Mouse (Mus musculus): ENCODE data around the gene Eef2. TPM values are rescaled to one million over a fixed set of nuclear protein-coding genes. Genes with fewer than 3 reads are reported as not detected.

The Eef2 gene
- polyA plus RNA-seq, 1 experiment from 2014 or later, result 479 TPM

DNA sequence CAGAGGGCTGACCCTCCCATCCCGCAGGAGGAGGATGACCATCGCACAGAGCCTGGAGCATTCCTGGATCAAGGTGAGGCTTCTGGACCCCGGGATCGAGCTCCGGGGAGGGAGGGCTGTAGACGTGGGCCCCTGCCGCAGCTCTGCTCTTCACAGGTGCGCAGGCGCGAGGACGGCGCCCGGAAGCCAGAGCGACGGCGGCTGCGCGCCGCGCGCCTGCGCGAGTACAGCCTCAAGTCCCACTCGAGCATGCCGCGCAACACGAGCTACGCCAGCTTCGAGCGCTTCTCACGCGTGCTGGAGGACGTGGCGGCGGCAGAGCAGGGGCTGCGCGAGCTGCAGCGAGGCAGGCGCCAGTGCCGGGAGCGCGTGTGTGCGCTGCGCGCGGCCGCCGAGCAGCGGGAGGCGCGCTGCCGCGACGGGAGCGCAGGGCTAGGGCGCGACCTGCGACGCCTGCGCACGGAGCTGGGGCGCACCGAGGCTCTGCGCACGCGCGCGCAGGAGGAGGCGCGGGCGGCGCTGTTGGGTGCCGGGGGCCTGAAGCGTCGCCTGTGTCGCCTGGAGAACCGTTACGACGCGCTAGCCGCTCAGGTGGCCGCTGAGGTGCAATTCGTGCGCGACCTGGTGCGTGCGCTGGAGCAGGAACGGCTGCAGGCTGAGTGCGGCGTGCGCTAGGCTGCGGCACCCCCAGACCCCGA lies 16.0 kb downstream of the Eef2 start:
- H3K4me2 ChIP-seq (ENCODE audit: low read length), result peak overlapping the region; percentile 97
- under 1% methylated on average over 93 of the region's 93 CpGs for WGBS
- DNase-seq (peak; percentile 95), ATAC-seq (ENCODE audit: low FRiP score, low TSS enrichment) (peak; percentile 90)
- H3K27ac ChIP-seq (replicated peaks; ENCODE audit: low read depth, low read length), result peak overlapping the region; percentile 97
- H3K36me3 ChIP-seq (ENCODE audit: control insufficient read depth, insufficient read depth, low read length), result peaks cover 20% of the 10 kb centered on the region
- peak overlapping the region; percentile 63 for H3K4me3 ChIP-seq (replicated peaks; ENCODE audit: low read depth, low read length)
- peaks cover 9% of the 10 kb centered on the region; the same call in 1 of the 2 replicates for H3K4me1 ChIP-seq (ENCODE audit: control insufficient read depth, insufficient read depth, low read length)
- H3K27me3 ChIP-seq (ENCODE audit: control insufficient read depth, insufficient read depth, low read length), result peaks cover 19% of the 10 kb centered on the region; the same call in 1 of the 2 replicates
- H3K9ac ChIP-seq (replicated peaks; ENCODE audit: low read length), result peak overlapping the region; percentile 73
- H3K9me3 ChIP-seq (ENCODE audit: control insufficient read depth, low read length), result no peaks in the 10 kb centered on the region

DNA sequence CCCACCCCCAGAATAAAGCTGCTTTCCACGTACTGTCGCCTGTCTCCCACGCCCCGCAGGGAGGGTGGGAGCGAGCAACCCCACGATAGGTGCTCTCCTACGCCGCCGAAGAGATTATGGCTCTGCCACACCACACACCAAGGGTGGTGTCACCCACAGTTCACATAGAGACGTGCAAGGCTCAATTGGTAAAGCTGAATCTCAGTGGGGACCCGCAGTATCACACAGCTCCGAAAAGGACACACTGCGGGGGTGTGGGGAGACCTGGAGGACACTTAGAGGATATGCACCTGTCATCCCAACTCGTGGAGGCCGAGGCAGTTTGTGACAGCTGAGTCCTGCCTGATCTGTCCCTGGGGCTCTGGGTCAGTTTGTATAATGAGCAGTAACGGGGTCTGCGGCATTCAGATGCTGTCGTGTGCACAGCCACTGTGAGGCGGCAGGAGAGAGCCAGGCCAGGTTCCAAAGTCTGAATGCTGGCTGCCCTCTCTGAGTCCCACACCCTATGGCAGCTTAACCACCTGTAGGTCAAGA lies 16.6 kb downstream of the Eef2 start:
- 1% methylated on average over 19 of the region's 19 CpGs for WGBS
- Histone ChIP-seq H3K4me2 (ENCODE audit: low read length) (peak overlapping the region; percentile 97), H3K4me1 (ENCODE audit: control insufficient read depth, insufficient read depth, low read length) (peaks cover 9% of the 10 kb centered on the region; the same call in 1 of the 2 replicates), H3K4me3 (replicated peaks; ENCODE audit: low read depth, low read length) (peak overlapping the region; percentile 63), H3K9me3 (ENCODE audit: control insufficient read depth, low read length) (no peaks in the 10 kb centered on the region), H3K27me3 (ENCODE audit: control insufficient read depth, insufficient read depth, low read length) (peaks cover 19% of the 10 kb centered on the region; the same call in 1 of the 2 replicates), H3K27ac (replicated peaks; ENCODE audit: low read depth, low read length) (peak overlapping the region; percentile 97), H3K9ac (replicated peaks; ENCODE audit: low read length) (peak overlapping the region; percentile 73), H3K36me3 (ENCODE audit: control insufficient read depth, insufficient read depth, low read length) (peaks cover 20% of the 10 kb centered on the region)
- ATAC-seq (ENCODE audit: low FRiP score, low TSS enrichment) (peak; percentile 11), DNase-seq (peak; percentile 64)

DNA sequence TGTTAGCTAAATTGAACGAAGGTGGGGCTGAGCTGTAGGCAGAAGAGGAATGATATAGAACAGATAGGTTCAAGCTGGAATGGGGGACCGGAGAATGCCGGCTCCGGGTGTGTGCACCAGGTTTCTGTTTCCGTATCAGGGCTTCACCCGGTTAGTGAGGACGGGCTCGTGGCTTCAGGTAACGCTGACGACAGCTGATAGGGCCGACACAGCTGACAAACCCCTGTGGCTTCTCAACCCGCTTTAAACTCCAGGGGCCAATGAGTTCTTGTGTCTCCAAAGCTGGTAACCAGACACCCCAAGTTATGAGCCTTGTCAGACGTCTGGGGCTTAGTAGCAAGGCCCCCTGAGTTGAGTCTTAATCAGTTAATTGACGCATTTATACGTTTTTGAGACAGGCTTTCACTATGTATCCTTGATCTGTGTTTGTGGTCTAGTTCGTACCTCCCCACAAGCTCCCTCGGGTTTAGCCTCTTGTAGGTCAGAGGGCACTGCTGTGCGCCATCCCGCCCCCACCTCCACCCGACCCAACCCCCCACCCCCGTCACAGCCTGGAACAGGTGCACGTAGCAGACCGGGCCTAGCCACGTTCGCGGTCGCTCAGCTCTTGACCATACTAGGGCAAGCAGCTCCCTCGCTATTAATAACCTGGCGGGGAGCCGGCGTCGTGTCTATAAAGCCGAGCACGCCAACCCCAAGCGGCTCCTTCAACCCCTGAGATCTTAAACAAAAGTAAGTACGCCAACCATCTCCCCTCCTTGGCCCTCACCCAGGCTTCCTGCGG lies 17.8 kb downstream of the Eef2 start:
- H3K9ac ChIP-seq (replicated peaks; ENCODE audit: low read length), result no peak overlapping the region
- H3K9me3 ChIP-seq (ENCODE audit: control insufficient read depth, low read length), result no peaks in the 10 kb centered on the region
- H3K4me3 ChIP-seq (replicated peaks; ENCODE audit: low read depth, low read length), result no peak overlapping the region
- peaks cover 9% of the 10 kb centered on the region; the same call in 1 of the 2 replicates for H3K4me1 ChIP-seq (ENCODE audit: control insufficient read depth, insufficient read depth, low read length)
- peaks cover 19% of the 10 kb centered on the region; the same call in 1 of the 2 replicates for H3K27me3 ChIP-seq (ENCODE audit: control insufficient read depth, insufficient read depth, low read length)
- no peak overlapping the region for H3K4me2 ChIP-seq (ENCODE audit: low read length)
- H3K36me3 ChIP-seq (ENCODE audit: control insufficient read depth, insufficient read depth, low read length), result peaks cover 16% of the 10 kb centered on the region
- DNase-seq (no peak), ATAC-seq (ENCODE audit: low FRiP score, low TSS enrichment) (no peak)
- H3K27ac ChIP-seq (replicated peaks; ENCODE audit: low read depth, low read length), result no peak overlapping the region
- 17% methylated on average over 37 of the region's 37 CpGs for WGBS

DNA sequence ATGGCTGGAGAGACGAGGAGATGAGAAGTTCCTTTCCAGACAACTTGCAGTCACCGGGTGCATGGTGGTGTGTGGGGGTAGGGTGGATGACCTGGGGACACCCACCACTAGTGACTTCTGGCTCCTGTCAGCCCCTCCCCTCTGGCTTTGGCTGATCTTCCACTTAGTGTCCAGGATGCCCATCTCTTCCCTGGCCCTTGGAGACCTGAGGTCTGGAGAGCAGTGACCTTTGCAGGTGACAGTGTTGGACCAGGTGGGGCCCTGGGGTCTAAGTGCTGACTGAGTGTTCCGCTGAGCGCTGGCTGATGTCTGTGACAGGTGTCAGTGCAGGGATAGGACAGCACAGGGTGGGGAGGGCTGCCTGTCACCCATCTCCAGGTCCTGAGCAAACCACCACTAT lies 18.9 kb downstream of the Eef2 start:
- no peaks in the 10 kb centered on the region for H3K9me3 ChIP-seq (ENCODE audit: control insufficient read depth, low read length)
- 67% methylated on average over 4 of the region's 4 CpGs for WGBS
- H3K9ac ChIP-seq (replicated peaks; ENCODE audit: low read length), result no peak overlapping the region
- DNase-seq (no peak), ATAC-seq (ENCODE audit: low FRiP score, low TSS enrichment) (no peak)
- peaks cover 19% of the 10 kb centered on the region; the same call in 1 of the 2 replicates for H3K27me3 ChIP-seq (ENCODE audit: control insufficient read depth, insufficient read depth, low read length)
- H3K4me1 ChIP-seq (ENCODE audit: control insufficient read depth, insufficient read depth, low read length), result peaks cover 9% of the 10 kb centered on the region; the same call in 1 of the 2 replicates
- no peak overlapping the region for H3K27ac ChIP-seq (replicated peaks; ENCODE audit: low read depth, low read length)
- no peak overlapping the region for H3K4me2 ChIP-seq (ENCODE audit: low read length)
- no peak overlapping the region for H3K4me3 ChIP-seq (replicated peaks; ENCODE audit: low read depth, low read length)
- H3K36me3 ChIP-seq (ENCODE audit: control insufficient read depth, insufficient read depth, low read length), result peaks cover 7% of the 10 kb centered on the region

DNA sequence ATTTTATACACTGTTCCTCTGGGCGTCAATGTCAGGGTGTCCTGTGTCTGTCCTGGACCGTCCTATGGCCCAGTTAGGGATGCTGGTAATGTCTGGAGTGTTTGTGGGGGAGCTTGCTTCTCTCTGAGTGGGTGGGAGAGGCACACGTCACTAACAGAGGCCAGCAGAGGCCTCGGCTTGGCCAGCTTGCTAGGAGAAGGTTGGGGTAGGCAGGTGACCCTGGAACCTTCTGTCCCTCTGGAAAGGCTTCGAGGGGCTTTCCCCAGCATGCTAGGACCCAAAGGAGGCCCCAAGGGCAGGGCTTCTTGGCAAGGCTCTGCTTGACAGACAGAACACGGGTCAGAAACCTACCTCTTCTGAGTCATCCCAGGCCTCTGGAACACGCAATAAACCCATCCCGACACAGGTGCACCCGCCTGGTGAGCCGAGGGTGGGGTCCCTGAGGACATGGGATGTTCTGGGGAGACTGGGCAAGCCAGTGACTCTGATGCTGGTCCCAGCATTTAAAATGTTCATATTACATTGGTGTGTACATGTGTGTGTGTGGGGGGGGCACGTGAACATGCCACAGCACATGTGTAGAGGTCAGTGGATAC lies 20.1 kb downstream of the Eef2 start:
- Histone ChIP-seq H3K9me3 (ENCODE audit: control insufficient read depth, low read length) (no peaks in the 10 kb centered on the region), H3K36me3 (ENCODE audit: control insufficient read depth, insufficient read depth, low read length) (no peaks in the 10 kb centered on the region), H3K27me3 (ENCODE audit: control insufficient read depth, insufficient read depth, low read length) (peaks cover 19% of the 10 kb centered on the region; the same call in 1 of the 2 replicates), H3K27ac (replicated peaks; ENCODE audit: low read depth, low read length) (no peak overlapping the region), H3K4me1 (ENCODE audit: control insufficient read depth, insufficient read depth, low read length) (peaks cover 9% of the 10 kb centered on the region; the same call in 1 of the 2 replicates), H3K4me3 (replicated peaks; ENCODE audit: low read depth, low read length) (no peak overlapping the region), H3K9ac (replicated peaks; ENCODE audit: low read length) (no peak overlapping the region), H3K4me2 (ENCODE audit: low read length) (no peak overlapping the region)
- no peak for DNase-seq
- no peak for ATAC-seq (ENCODE audit: low FRiP score, low TSS enrichment)
- 70% methylated on average over 11 of the region's 11 CpGs for WGBS

DNA sequence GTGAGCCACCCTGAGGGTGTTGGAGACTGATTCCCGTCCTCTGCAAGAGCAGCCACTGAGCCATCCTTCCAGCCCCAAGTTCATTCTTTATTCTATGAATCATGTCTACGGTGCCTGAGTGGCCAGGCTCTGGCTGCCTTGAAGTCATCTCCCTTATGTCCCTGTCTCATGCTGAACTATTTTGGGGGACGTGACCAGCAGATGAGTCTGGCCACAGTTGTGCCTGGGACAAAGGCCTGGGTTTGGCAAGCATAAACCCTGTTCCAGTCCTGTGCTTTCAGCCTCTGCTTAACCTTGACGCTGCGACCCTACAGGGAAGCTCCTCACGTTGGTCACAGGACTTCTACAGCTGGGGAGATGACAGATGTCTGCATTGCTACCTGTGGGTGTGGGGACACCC lies 20.9 kb downstream of the Eef2 start:
- Histone ChIP-seq H3K4me1 (ENCODE audit: control insufficient read depth, insufficient read depth, low read length) (peaks cover 5% of the 10 kb centered on the region; the same call in 1 of the 2 replicates), H3K9ac (replicated peaks; ENCODE audit: low read length) (no peak overlapping the region), H3K27me3 (ENCODE audit: control insufficient read depth, insufficient read depth, low read length) (peaks cover 19% of the 10 kb centered on the region; the same call in 1 of the 2 replicates), H3K4me3 (replicated peaks; ENCODE audit: low read depth, low read length) (no peak overlapping the region), H3K36me3 (ENCODE audit: control insufficient read depth, insufficient read depth, low read length) (no peaks in the 10 kb centered on the region), H3K9me3 (ENCODE audit: control insufficient read depth, low read length) (no peaks in the 10 kb centered on the region), H3K4me2 (ENCODE audit: low read length) (no peak overlapping the region), H3K27ac (replicated peaks; ENCODE audit: low read depth, low read length) (no peak overlapping the region)
- DNase-seq (no peak), ATAC-seq (ENCODE audit: low FRiP score, low TSS enrichment) (no peak)
- WGBS, result 54% methylated on average over 6 of the region's 6 CpGs

DNA sequence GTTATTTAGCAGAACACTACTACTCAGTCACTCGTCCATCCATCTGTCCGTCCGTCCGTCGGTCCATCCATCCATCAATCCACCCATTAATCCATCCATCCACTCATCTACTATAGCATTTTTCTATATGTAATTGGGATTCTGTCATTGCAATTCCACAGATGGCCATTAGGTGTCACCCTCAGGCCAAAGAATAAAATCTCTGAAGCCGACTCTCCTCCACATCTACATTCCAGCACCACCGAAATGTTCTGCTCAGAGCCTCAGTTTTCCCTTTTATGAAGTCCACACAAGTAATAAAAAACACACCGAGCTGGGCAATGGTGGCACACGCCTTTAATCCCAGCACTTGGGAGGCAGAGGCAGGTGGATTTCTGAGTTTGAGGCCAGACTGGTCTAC lies 21.8 kb downstream of the Eef2 start:
- Histone ChIP-seq H3K4me1 (ENCODE audit: control insufficient read depth, insufficient read depth, low read length) (peaks cover 2% of the 10 kb centered on the region; the same call in 1 of the 2 replicates), H3K27me3 (ENCODE audit: control insufficient read depth, insufficient read depth, low read length) (peaks cover 19% of the 10 kb centered on the region; the same call in 1 of the 2 replicates), H3K9me3 (ENCODE audit: control insufficient read depth, low read length) (no peaks in the 10 kb centered on the region), H3K4me2 (ENCODE audit: low read length) (no peak overlapping the region), H3K4me3 (replicated peaks; ENCODE audit: low read depth, low read length) (no peak overlapping the region), H3K9ac (replicated peaks; ENCODE audit: low read length) (no peak overlapping the region), H3K27ac (replicated peaks; ENCODE audit: low read depth, low read length) (no peak overlapping the region), H3K36me3 (ENCODE audit: control insufficient read depth, insufficient read depth, low read length) (no peaks in the 10 kb centered on the region)
- DNase-seq (peak; percentile 90), ATAC-seq (ENCODE audit: low FRiP score, low TSS enrichment) (no peak)
- 3% methylated on average over 9 of the region's 9 CpGs for WGBS

DNA sequence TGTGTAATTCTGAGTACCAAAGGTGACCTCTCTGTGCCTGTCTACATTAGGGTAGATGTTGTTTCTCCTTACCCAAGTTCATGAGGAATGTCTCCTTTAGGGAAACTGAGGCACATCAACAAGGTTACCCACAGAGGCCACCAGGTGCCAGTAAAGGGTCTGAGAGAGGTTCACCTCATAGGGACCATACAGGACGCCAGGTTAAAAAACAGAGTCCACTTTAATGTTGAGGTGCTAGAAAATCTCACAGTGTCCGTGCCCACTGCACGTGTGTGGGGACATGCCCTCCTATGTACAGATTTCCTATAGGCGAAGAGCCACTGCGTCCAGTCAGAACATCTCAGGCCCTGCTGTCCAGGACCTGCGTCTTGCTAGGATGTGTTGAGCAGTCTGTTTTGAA lies 22.6 kb downstream of the Eef2 start:
- H3K4me3 ChIP-seq (replicated peaks; ENCODE audit: low read depth, low read length), result no peak overlapping the region
- H3K27ac ChIP-seq (replicated peaks; ENCODE audit: low read depth, low read length), result no peak overlapping the region
- no peak overlapping the region for H3K9ac ChIP-seq (replicated peaks; ENCODE audit: low read length)
- no peaks in the 10 kb centered on the region for H3K9me3 ChIP-seq (ENCODE audit: control insufficient read depth, low read length)
- H3K27me3 ChIP-seq (ENCODE audit: control insufficient read depth, insufficient read depth, low read length), result peaks cover 19% of the 10 kb centered on the region; the same call in 1 of the 2 replicates
- DNase-seq, result no peak
- no peak overlapping the region for H3K4me2 ChIP-seq (ENCODE audit: low read length)
- no peaks in the 10 kb centered on the region for H3K36me3 ChIP-seq (ENCODE audit: control insufficient read depth, insufficient read depth, low read length)
- 86% methylated on average over 6 of the region's 6 CpGs for WGBS
- no peaks in the 10 kb centered on the region for H3K4me1 ChIP-seq (ENCODE audit: control insufficient read depth, insufficient read depth, low read length)
- ATAC-seq (ENCODE audit: low FRiP score, low TSS enrichment), result no peak
